9 mouse cellular contexts compared by ENCODE assay signal in genomic region chr11:97971232-97971631, GRCm38 (mm10). TPM values are rescaled to one million over a fixed set of nuclear protein-coding genes. Genes with fewer than 3 reads are reported as not detected.
DNase-seq lines count a peak whose midpoint lies in the region; ATAC-seq and TF ChIP-seq lines count a peak whose summit lies in the region.
"Had no signal": no experiment of that assay in that cellular context is flagged by ENCODE, and none has a peak within 500 bp of the region (broad histone marks: within the 10 kb centered on the region; RNA-seq: fewer than 3 reads in every experiment).

No protein-coding gene starts in this region.

- H3K9me3 ChIP-seq in heart, embryonic 14.5 days (ENCODE audit: control insufficient read depth, low read length), result no peaks in the 10 kb centered on the region
- no peaks in the 10 kb centered on the region for H3K9me3 ChIP-seq in liver, embryonic 12.5 days (replicated peaks)

- no peaks in the 10 kb centered on the region for H3K36me3 ChIP-seq in liver, adult 2 months (ENCODE audit: control insufficient read depth, insufficient read depth, low read length)
- H3K36me3 ChIP-seq in heart, embryonic 14.5 days (ENCODE audit: control insufficient read depth, insufficient read depth, low read length), result no peaks in the 10 kb centered on the region
- no peaks in the 10 kb centered on the region for H3K36me3 ChIP-seq in liver, embryonic 12.5 days
- H3K36me3 ChIP-seq: limb, embryonic 13.5 days had no signal

- DNase-seq in liver, adult 2 months (ENCODE audit: extremely low read depth, low read depth, low spot score), result peak; percentile 46
- no peak for DNase-seq in liver
- DNase-seq in cerebellum, postnatal 25 days, result peak; percentile 50 to 73
- peak; percentile 88 to 90 for DNase-seq in left cerebral cortex, postnatal 36 days (ENCODE audit: low spot score in 2 of 2)
- DNase-seq in telencephalon, adult 2 months (ENCODE audit: low read depth, low spot score), result peak; percentile 93
- DNase-seq in thymus, postnatal 14 days, result no peak

- TF ChIP-seq POLR2A in liver, adult 2 months (IDR thresholded peaks at IDR 0.05; ENCODE audit: extremely low read depth, insufficient read depth, low read length), result no peak

- H3K4me3 ChIP-seq in liver, adult 2 months (ENCODE audit: insufficient read depth, low read depth, low read length), result no peak overlapping the region
- H3K4me3 ChIP-seq in heart, embryonic 14.5 days (ENCODE audit: control insufficient read depth in 1 of 2, insufficient read depth in 1 of 2, low read depth in 1 of 2, low read length in 2 of 2), result no peak overlapping the region
- H3K4me3 ChIP-seq in liver, embryonic 12.5 days, result no peak overlapping the region
- H3K4me3 ChIP-seq: limb, embryonic 13.5 days had no signal

- peaks cover 16% of the 10 kb centered on the region for H3K4me1 ChIP-seq in liver, adult 2 months (ENCODE audit: control insufficient read depth, insufficient read depth, low read length)
- peaks cover 7 to 9% of the 10 kb centered on the region in 2 experiments; a peak in 2 of 4 replicates for H3K4me1 ChIP-seq in heart, embryonic 14.5 days (ENCODE audit: control insufficient read depth in 2 of 2, insufficient read depth in 2 of 2, low read length in 2 of 2)
- no peaks in the 10 kb centered on the region for H3K4me1 ChIP-seq in liver, embryonic 12.5 days
- H3K4me1 ChIP-seq: limb, embryonic 13.5 days had no signal

- no peak overlapping the region for H3K9ac ChIP-seq in liver, adult 2 months (ENCODE audit: low read depth, low read length)
- H3K9ac ChIP-seq in heart, embryonic 14.5 days (ENCODE audit: low read length), result no peak overlapping the region
- no peak overlapping the region for H3K9ac ChIP-seq in liver, embryonic 12.5 days
- H3K9ac ChIP-seq: limb, embryonic 13.5 days had no signal

- no peaks in the 10 kb centered on the region for H3K79me2 ChIP-seq in liver, adult 2 months (ENCODE audit: control insufficient read depth, insufficient read depth, low read length)

- H3K27ac ChIP-seq in liver, adult 2 months (replicated peaks; ENCODE audit: insufficient read depth, low read depth, low read length), result no peak overlapping the region
- H3K27ac ChIP-seq in heart, embryonic 14.5 days (replicated peaks in 1 of 2; ENCODE audit: control insufficient read depth in 1 of 2, insufficient read depth in 1 of 2, low read depth in 2 of 2, low read length in 2 of 2), result no peak overlapping the region
- H3K27ac ChIP-seq in liver, embryonic 12.5 days, result no peak overlapping the region
- H3K27ac ChIP-seq: limb, embryonic 13.5 days had no signal

- ATAC-seq in heart, embryonic 14.5 days (ENCODE audit: insufficient number of reproducible peaks, insufficient read depth, low FRiP score, low read depth), result peak; percentile 61; the same call in 1 of the 2 replicates
- no peak for ATAC-seq in liver, embryonic 12.5 days

- 29% methylated on average over 7 of the region's 7 CpGs for WGBS in liver, adult 2 months
- 9% methylated on average over 7 of the region's 7 CpGs for WGBS in heart, embryonic 14.5 days
- 23% methylated on average over 7 of the region's 7 CpGs for WGBS in liver, embryonic 12.5 days (ENCODE audit: insufficient replicate concordance)

- no peak for TF ChIP-seq CTCF in liver, adult 2 months (IDR thresholded peaks at IDR 0.05; ENCODE audit: low read depth, low read length)

- H3K27me3 ChIP-seq in liver, adult 2 months (ENCODE audit: control insufficient read depth, insufficient read depth, low read length), result no peaks in the 10 kb centered on the region
- peaks cover 4% of the 10 kb centered on the region; the same call in 1 of the 2 replicates for H3K27me3 ChIP-seq in heart, embryonic 14.5 days (ENCODE audit: control insufficient read depth, insufficient read depth, low read length)
- peaks cover 47% of the 10 kb centered on the region for H3K27me3 ChIP-seq in liver, embryonic 12.5 days (replicated peaks)

- H3K4me2 ChIP-seq in heart, embryonic 14.5 days (ENCODE audit: low read length), result peak overlapping the region; percentile 15
- no peak overlapping the region for H3K4me2 ChIP-seq in liver, embryonic 12.5 days
- H3K4me2 ChIP-seq: limb, embryonic 13.5 days had no signal

- intact Hi-C loops in left cerebral cortex, postnatal 36 days (cut with DNase I), result loop anchor here (5.0 kb wide), 1 partner anchor 39 kb away; no protein-coding TSS in a partner anchor

RNA-seq across cellular contexts. Expression of gene Plxdc1, which starts 15.0 kb away (rescaled TPM):
- 0.28 and 0.47 TPM in 2 replicates for total RNA-seq in liver, adult 2 months (2014; rRNA removed)
- polyA plus RNA-seq in liver, adult 2 months (2012; rRNA removed), result 0.58 and 1.2 TPM in 2 replicates
- polyA plus RNA-seq in heart, embryonic 14.5 days (2014; fragmentation: Nextera tagmentation; extraction: Ambion mirVana), result 0.43 and 0.66 TPM in 2 replicates
- total RNA-seq in left cerebral cortex, postnatal 36 days (2021), result 10 to 100 TPM; 26.3 to 39.3 TPM
- 0.33 and 0.38 TPM in 2 replicates for polyA plus RNA-seq in liver, embryonic 12.5 days (2016; fragmentation: Nextera tagmentation; extraction: Ambion mirVana)

RNA-seq across cellular contexts. Expression of gene Arl5c, which starts 24.7 kb away (rescaled TPM):
- 0.20 and 0.37 TPM in 2 replicates for total RNA-seq in liver, adult 2 months (2014; rRNA removed)
- 0.44 and 0.55 TPM in 2 replicates for polyA plus RNA-seq in liver, adult 2 months (2012; rRNA removed)
- polyA plus RNA-seq in heart, embryonic 14.5 days (2014; fragmentation: Nextera tagmentation; extraction: Ambion mirVana), result 3.2 and 4.0 TPM in 2 replicates
- total RNA-seq in left cerebral cortex, postnatal 36 days (2021), result 1 to 10 TPM in 1 of 2 experiments, under 1 TPM in 1; 0.93 to 1.7 TPM
- polyA plus RNA-seq in liver, embryonic 12.5 days (2016; fragmentation: Nextera tagmentation; extraction: Ambion mirVana), result 15.6 and 17.1 TPM in 2 replicates

RNA-seq across cellular contexts. Expression of gene Cacnb1, which starts 51.6 kb away (rescaled TPM):
- 0.37 and 0.54 TPM in 2 replicates for total RNA-seq in liver, adult 2 months (2014; rRNA removed)
- polyA plus RNA-seq in liver, adult 2 months (2012; rRNA removed), result 0.81 and 0.84 TPM in 2 replicates
- 7.1 and 7.9 TPM in 2 replicates for polyA plus RNA-seq in heart, embryonic 14.5 days (2014; fragmentation: Nextera tagmentation; extraction: Ambion mirVana)
- total RNA-seq in left cerebral cortex, postnatal 36 days (2021), result 100 to 1,000 TPM; 149 to 163 TPM
- 0.95 and 1.0 TPM in 2 replicates for polyA plus RNA-seq in liver, embryonic 12.5 days (2016; fragmentation: Nextera tagmentation; extraction: Ambion mirVana)

RNA-seq across cellular contexts. Expression of gene Rpl19, which starts 55.3 kb away (rescaled TPM):
- 606 and 614 TPM in 2 replicates for total RNA-seq in liver, adult 2 months (2014; rRNA removed)
- 224 and 235 TPM in 2 replicates for polyA plus RNA-seq in liver, adult 2 months (2012; rRNA removed)
- polyA plus RNA-seq in heart, embryonic 14.5 days (2014; fragmentation: Nextera tagmentation; extraction: Ambion mirVana), result 721 and 767 TPM in 2 replicates
- total RNA-seq in left cerebral cortex, postnatal 36 days (2021), result 100 to 1,000 TPM; 524 to 620 TPM
- 869 and 913 TPM in 2 replicates for polyA plus RNA-seq in liver, embryonic 12.5 days (2016; fragmentation: Nextera tagmentation; extraction: Ambion mirVana)

Comparison
In these comparisons a context has a peak if more than half of its experiments do, and no peak if none do; other contexts are left out.
1. DNase-seq: peak in liver, adult 2 months (single experiment), cerebellum, postnatal 25 days (2 of 2), left cerebral cortex, postnatal 36 days (2 of 2) and telencephalon, adult 2 months (single experiment); none in liver (single experiment) and thymus, postnatal 14 days (single experiment).